Mouse (Mus musculus) bone marrow macrophage, adult 2 months (primary cell): ENCODE results near the gene Csf2rb2. TPM values are rescaled to one million over a fixed set of nuclear protein-coding genes. Genes with fewer than 3 reads are reported as not detected.
"Not testable (repeated sequence)": the region's sequence is repeated elsewhere in the genome, so short reads cannot be mapped to it uniquely, and the experiment has no call there.

ENCODE experiments used
- H3K27ac ChIP-seq: 2 replicates; pipeline ENCODE4 v1.5.1; 2012; ENCODE audit warnings: low read depth, low read length; ENCODE audit not compliant: insufficient read depth
- H3K4me1 ChIP-seq: 2 replicates; pipeline ENCODE4 v1.6.1; 2012; ENCODE audit warnings: low read length; ENCODE audit not compliant: control insufficient read depth, insufficient read depth
- H3K4me3 ChIP-seq: 2 replicates; pipeline ENCODE4 v1.5.1; 2012; ENCODE audit warnings: mild to moderate bottlenecking, low read length, moderate library complexity; ENCODE audit not compliant: insufficient read depth
- CTCF ChIP-seq: IDR thresholded peaks from 2 replicates; pipeline ENCODE4 v1.5.1; 2012; ENCODE audit warnings: low read depth, mild to moderate bottlenecking, low read length, moderate library complexity
- POLR2A ChIP-seq: IDR thresholded peaks from 2 replicates; pipeline ENCODE4 v1.6.1; 2012; ENCODE audit warnings: mild to moderate bottlenecking, low read depth, low read length, borderline replicate concordance
- polyA plus RNA-seq: library from polyadenylated mRNA; stranded (reverse); fragments of >200 nt; gene quantifications from 2 replicates; pipeline ENCODE4 v1.2.4, GENCODE M21; 2012; ENCODE audit not compliant: missing spikeins, insufficient read depth, insufficient read length

Csf2rb2 gene
- 66.8 and 71.4 TPM in 2 replicates for polyA plus RNA-seq

GRCm38 (mm10) chr15:78305341-78305933 is at the start of gene Csf2rb2:
Csf2rb2 (minus strand) TSS chr15:78305721.
- peak within 1 kb of the TSS; percentile 55 for H3K4me3 ChIP-seq
- peaks cover 44% of the 10 kb centered on the region for H3K4me1 ChIP-seq
- TF ChIP-seq POLR2A (no peak), CTCF (no peak)
- H3K27ac ChIP-seq = peak within 1 kb of the TSS; percentile 75

GRCm38 (mm10) chr15:78354958-78355357 is 49.4 kb upstream of the Csf2rb2 start:
- Histone ChIP-seq H3K27ac (peak overlapping the region; percentile 48; the same call in 1 of the 2 replicates), H3K4me3 (no peak overlapping the region), H3K4me1 (peaks cover 24% of the 10 kb centered on the region)
- TF ChIP-seq CTCF (peak; percentile 41; the same call in 1 of the 2 replicates), POLR2A (no peak)

DNA sequence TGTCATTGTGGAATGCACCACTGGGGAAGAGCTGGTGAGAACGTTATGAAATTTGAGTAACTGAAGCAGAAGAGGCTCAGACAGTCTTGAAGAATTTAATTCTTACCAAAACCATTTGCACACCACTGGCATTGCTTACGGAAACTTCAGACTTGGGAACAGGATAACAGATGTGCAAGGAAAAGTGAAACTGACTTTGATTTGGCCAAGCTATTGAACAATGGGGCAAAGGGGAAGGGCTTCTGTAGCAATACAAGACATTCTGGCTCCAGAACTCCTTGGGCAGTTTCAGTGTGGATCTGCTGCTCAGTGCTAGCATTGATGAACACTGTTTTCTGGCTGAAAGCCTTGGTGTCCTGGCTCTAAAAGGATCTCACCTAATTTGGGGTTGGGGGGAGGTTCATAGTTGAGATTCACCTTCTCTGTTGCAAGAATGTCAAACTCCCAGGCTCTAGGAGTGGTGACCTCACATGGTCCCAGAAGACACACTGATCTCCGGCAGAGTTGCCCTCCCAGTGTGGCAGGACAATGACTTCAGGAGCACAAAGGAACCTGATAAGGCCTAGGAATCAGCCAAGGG is 46.2 kb upstream of the Csf2rb2 start:
- H3K4me3 ChIP-seq = no peak overlapping the region
- H3K27ac ChIP-seq = no peak overlapping the region
- peaks cover 24% of the 10 kb centered on the region for H3K4me1 ChIP-seq
- TF ChIP-seq POLR2A (no peak), CTCF (no peak)

DNA sequence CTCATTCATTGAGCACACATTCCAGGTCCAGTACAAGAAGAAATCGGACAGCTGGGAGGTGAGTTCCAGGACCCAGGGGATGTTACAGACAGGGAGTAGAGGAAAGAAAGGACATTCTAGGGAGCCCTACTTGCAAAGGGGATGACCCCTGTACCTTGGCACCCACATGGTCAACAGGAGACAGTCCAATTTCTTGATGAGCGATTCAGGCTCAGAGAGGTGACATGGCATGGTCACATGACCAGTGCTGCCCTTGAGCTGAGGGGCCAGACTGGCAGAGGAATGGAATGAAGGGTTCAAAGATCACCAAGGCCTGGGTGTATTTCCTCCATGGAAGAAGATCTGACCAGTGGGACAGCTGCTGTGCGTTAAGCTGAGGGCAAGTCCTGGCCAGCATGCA is 39.0 kb upstream of the Csf2rb2 start:
- H3K4me3 ChIP-seq = no peak overlapping the region
- no peak for TF ChIP-seq POLR2A
- no peak for TF ChIP-seq CTCF
- no peaks in the 10 kb centered on the region for H3K4me1 ChIP-seq
- H3K27ac ChIP-seq = no peak overlapping the region

GRCm38 (mm10) chr15:78343683-78344082 is 38.2 kb upstream of the Csf2rb2 start:
- H3K27ac ChIP-seq = no peak overlapping the region
- no peaks in the 10 kb centered on the region for H3K4me1 ChIP-seq
- TF ChIP-seq CTCF = no peak
- H3K4me3 ChIP-seq = no peak overlapping the region

GRCm38 (mm10) chr15:78340919-78341318 is 35.4 kb upstream of the Csf2rb2 start:
- not testable (repeated sequence) for H3K27ac ChIP-seq, H3K4me3 ChIP-seq, H3K4me1 ChIP-seq

GRCm38 (mm10) chr15:78339627-78340423 is 34.3 kb upstream of the Csf2rb2 start:
- not testable (repeated sequence) for H3K4me1 ChIP-seq, H3K27ac ChIP-seq, H3K4me3 ChIP-seq
- TF ChIP-seq CTCF = peak; percentile 63

- TF ChIP-seq CTCF (no peak), POLR2A (no peak)
- Histone ChIP-seq H3K27ac (peak overlapping the region; percentile 40; the same call in 1 of the 2 replicates), H3K4me1 (peaks cover 49% of the 10 kb centered on the region), H3K4me3 (no peak overlapping the region)
Measured at GRCm38 (mm10) chr15:78334380-78334779, 28.9 kb upstream of the Csf2rb2 start.

DNA sequence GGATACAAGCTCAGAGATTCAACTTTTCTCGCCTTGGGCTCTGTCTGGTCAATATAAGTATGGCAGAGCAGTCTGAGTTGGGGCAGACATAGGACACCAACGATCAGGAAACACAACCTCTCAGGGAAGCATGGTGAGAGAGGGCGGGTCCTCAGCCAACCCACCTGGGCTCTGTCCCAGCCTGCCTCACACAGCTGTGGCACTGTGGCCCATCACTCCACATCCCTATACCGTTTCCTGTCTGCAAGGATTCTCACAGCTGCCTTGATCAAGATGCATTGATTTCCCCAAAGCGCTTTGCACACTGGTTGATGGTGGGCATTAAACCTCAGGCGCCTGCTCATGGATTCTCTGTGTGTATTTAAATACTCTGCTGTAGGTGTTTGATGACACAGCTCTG is 27.5 kb upstream of the Csf2rb2 start:
- H3K27ac ChIP-seq = no peak overlapping the region
- no peak for TF ChIP-seq POLR2A
- TF ChIP-seq CTCF = no peak
- H3K4me1 ChIP-seq = peaks cover 60% of the 10 kb centered on the region
- H3K4me3 ChIP-seq = no peak overlapping the region

GRCm38 (mm10) chr15:78331523-78332340 is 26.2 kb upstream of the Csf2rb2 start:
- Histone ChIP-seq H3K27ac (no peak overlapping the region), H3K4me1 (peaks cover 71% of the 10 kb centered on the region), H3K4me3 (no peak overlapping the region)
- TF ChIP-seq CTCF = no peak
- no peak for TF ChIP-seq POLR2A
